ENCODE assay signal across 23 mouse cellular contexts in the genomic region with DNA sequence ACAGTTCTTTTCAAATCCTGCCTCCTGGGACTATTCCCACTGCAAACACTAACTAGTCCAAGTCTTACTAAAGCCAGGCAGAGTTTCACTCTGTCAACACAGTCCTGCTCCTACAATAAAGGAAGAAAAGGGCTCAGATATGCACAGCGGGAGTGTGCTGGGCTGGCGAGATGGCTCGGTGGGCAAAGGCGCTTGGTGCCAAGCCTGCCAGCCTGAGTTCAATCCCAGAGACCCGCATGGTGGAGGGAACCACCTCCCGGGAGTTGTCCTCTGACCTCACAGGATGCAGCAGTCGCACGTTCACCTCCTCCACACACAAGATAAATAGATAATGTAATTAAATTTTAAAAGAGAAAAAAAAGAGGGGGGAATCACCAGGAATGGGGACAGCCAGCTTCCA. TPM values are rescaled to one million over a fixed set of nuclear protein-coding genes. Genes with fewer than 3 reads are reported as not detected.
DNase-seq lines count a peak whose midpoint lies in the region; ATAC-seq and TF ChIP-seq lines count a peak whose summit lies in the region.
"Had no signal": no experiment of that assay in that cellular context is flagged by ENCODE, and none has a peak within 500 bp of the region (broad histone marks: within the 10 kb centered on the region; RNA-seq: fewer than 3 reads in every experiment).

No protein-coding gene starts in this region.

- H3K9ac ChIP-seq in hindbrain, embryonic 12.5 days = no peak overlapping the region
- no peak overlapping the region; the same call in 1 of the 2 replicates for H3K9ac ChIP-seq in hindbrain, embryonic 13.5 days
- no peak overlapping the region for H3K9ac ChIP-seq in liver, adult 2 months (ENCODE audit: low read depth, low read length)
- no peak overlapping the region for H3K9ac ChIP-seq in liver, embryonic 12.5 days
- no peak overlapping the region for H3K9ac ChIP-seq in liver, postnatal 0 days (replicated peaks)
- H3K9ac ChIP-seq in liver, embryonic 11.5 days (ENCODE audit: low read depth, low read length) = no peak overlapping the region
- H3K9ac ChIP-seq: embryonic facial prominence, embryonic 12.5 days; forebrain, embryonic 13.5 days; forebrain, embryonic 15.5 days had no signal

- H3K4me3 ChIP-seq in cerebellum, adult 2 months (replicated peaks; ENCODE audit: insufficient read depth, low read depth, low read length) = no peak overlapping the region
- H3K4me3 ChIP-seq in hindbrain, embryonic 12.5 days = no peak overlapping the region
- H3K4me3 ChIP-seq in hindbrain, embryonic 13.5 days = no peak overlapping the region
- H3K4me3 ChIP-seq in liver, adult 2 months (ENCODE audit: insufficient read depth, low read depth, low read length) = peak overlapping the region; percentile 30; the same call in 1 of the 2 replicates
- no peak overlapping the region for H3K4me3 ChIP-seq in liver, embryonic 12.5 days
- H3K4me3 ChIP-seq in liver, postnatal 0 days (ENCODE audit: low read depth, low read length) = no peak overlapping the region
- H3K4me3 ChIP-seq in liver, embryonic 11.5 days (ENCODE audit: low read depth, low read length) = no peak overlapping the region
- H3K4me3 ChIP-seq: embryonic facial prominence, embryonic 10.5 days; embryonic facial prominence, embryonic 12.5 days; forebrain, embryonic 13.5 days; forebrain, embryonic 15.5 days had no signal

- peak overlapping the region; percentile 53 for H3K27ac ChIP-seq in cerebellum, adult 2 months (ENCODE audit: insufficient read depth, low read length)
- H3K27ac ChIP-seq in hindbrain, embryonic 12.5 days = peak overlapping the region; percentile 35; the same call in 1 of the 2 replicates
- no peak overlapping the region for H3K27ac ChIP-seq in hindbrain, embryonic 13.5 days
- no peak overlapping the region for H3K27ac ChIP-seq in liver, adult 2 months (replicated peaks; ENCODE audit: insufficient read depth, low read depth, low read length)
- H3K27ac ChIP-seq in liver, embryonic 12.5 days = no peak overlapping the region
- H3K27ac ChIP-seq in liver, postnatal 0 days (ENCODE audit: low read depth) = peak overlapping the region; percentile 12; the same call in 1 of the 2 replicates
- no peak overlapping the region for H3K27ac ChIP-seq in liver, embryonic 11.5 days (ENCODE audit: low read depth, low read length)
- H3K27ac ChIP-seq: embryonic facial prominence, embryonic 10.5 days; embryonic facial prominence, embryonic 12.5 days; forebrain, embryonic 13.5 days; forebrain, embryonic 15.5 days had no signal

- H3K79me2 ChIP-seq in liver, adult 2 months (ENCODE audit: control insufficient read depth, insufficient read depth, low read length) = no peaks in the 10 kb centered on the region; the same call in 1 of the 2 replicates

- no peak overlapping the region for H3K4me2 ChIP-seq in hindbrain, embryonic 12.5 days (replicated peaks)
- no peak overlapping the region for H3K4me2 ChIP-seq in hindbrain, embryonic 13.5 days
- no peak overlapping the region for H3K4me2 ChIP-seq in liver, embryonic 12.5 days
- H3K4me2 ChIP-seq in liver, postnatal 0 days (ENCODE audit: low read depth, low read length) = peak overlapping the region; percentile 36
- no peak overlapping the region for H3K4me2 ChIP-seq in liver, embryonic 11.5 days
- H3K4me2 ChIP-seq: embryonic facial prominence, embryonic 12.5 days; forebrain, embryonic 13.5 days; forebrain, embryonic 15.5 days had no signal

- no peak for TF ChIP-seq POLR2A in cerebellum, adult 2 months (IDR thresholded peaks at IDR 0.05; ENCODE audit: borderline replicate concordance, insufficient read depth, low read length)
- no peak for TF ChIP-seq POLR2A in liver, adult 2 months (IDR thresholded peaks at IDR 0.05; ENCODE audit: extremely low read depth, insufficient read depth, low read length)

- TF ChIP-seq EP300 in liver, postnatal 0 days (IDR thresholded peaks at IDR 0.05; ENCODE audit: low read depth) = no peak

- TF ChIP-seq CTCF in cerebellum, adult 2 months (IDR thresholded peaks at IDR 0.05; ENCODE audit: borderline replicate concordance, insufficient read depth, low read depth, low read length) = no peak
- TF ChIP-seq CTCF in liver, adult 2 months (IDR thresholded peaks at IDR 0.05; ENCODE audit: low read depth, low read length) = no peak
- no peak for TF ChIP-seq CTCF in liver, postnatal 0 days (IDR thresholded peaks at IDR 0.05; ENCODE audit: low read depth)

- peaks cover 66% of the 10 kb centered on the region for H3K4me1 ChIP-seq in cerebellum, adult 2 months (ENCODE audit: control insufficient read depth, insufficient read depth, low read length)
- H3K4me1 ChIP-seq in hindbrain, embryonic 12.5 days = peaks cover 15% of the 10 kb centered on the region
- H3K4me1 ChIP-seq in hindbrain, embryonic 13.5 days (replicated peaks) = peaks cover 18% of the 10 kb centered on the region
- peaks cover 2% of the 10 kb centered on the region; the same call in 1 of the 2 replicates for H3K4me1 ChIP-seq in liver, adult 2 months (ENCODE audit: control insufficient read depth, insufficient read depth, low read length)
- peaks cover 43% of the 10 kb centered on the region for H3K4me1 ChIP-seq in liver, embryonic 12.5 days
- H3K4me1 ChIP-seq in liver, postnatal 0 days (ENCODE audit: insufficient read depth) = peaks cover 16% of the 10 kb centered on the region
- peaks cover 24% of the 10 kb centered on the region for H3K4me1 ChIP-seq in liver, embryonic 11.5 days (replicated peaks; ENCODE audit: control insufficient read depth, insufficient read depth, low read length)

- DNase-seq in cerebellum, adult 2 months = no peak
- DNase-seq in cerebellum, adult 18-20 months = no peak
- DNase-seq in liver, adult 2 months (ENCODE audit: extremely low read depth, low read depth, low spot score) = peak; percentile 76
- DNase-seq in liver, postnatal 0 days = no peak
- no peak for DNase-seq in liver, embryonic 11.5 days (ENCODE audit: low spot score)
- DNase-seq: adrenal gland, adult 8-10 months; adrenal gland, postnatal 14 days; adrenal gland, postnatal 36 days; B cell, adult 2 months; cerebellum, adult 11-12 months; cerebellum, adult 9-10 months; cerebellum, postnatal 10 days had no signal

- H3K36me3 ChIP-seq in hindbrain, embryonic 12.5 days = peaks cover 10% of the 10 kb centered on the region; the same call in 1 of the 2 replicates
- H3K36me3 ChIP-seq in hindbrain, embryonic 13.5 days = peaks cover 12% of the 10 kb centered on the region; the same call in 1 of the 2 replicates
- H3K36me3 ChIP-seq in liver, adult 2 months (ENCODE audit: control insufficient read depth, insufficient read depth, low read length) = no peaks in the 10 kb centered on the region
- H3K36me3 ChIP-seq in liver, embryonic 12.5 days = peaks cover 16% of the 10 kb centered on the region
- 0 out of 2 replicates have a peak, but pooled peaks cover 4% of the 10 kb centered on the region for H3K36me3 ChIP-seq in liver, postnatal 0 days (replicated peaks; ENCODE audit: insufficient read depth, low read length)
- H3K36me3 ChIP-seq in liver, embryonic 11.5 days (ENCODE audit: control insufficient read depth, insufficient read depth, low read length) = peaks cover 8% of the 10 kb centered on the region
- H3K36me3 ChIP-seq: embryonic facial prominence, embryonic 12.5 days; forebrain, embryonic 15.5 days had no signal

- H3K27me3 ChIP-seq in cerebellum, adult 2 months (ENCODE audit: control insufficient read depth, insufficient read depth, low read length) = no peaks in the 10 kb centered on the region
- H3K27me3 ChIP-seq in hindbrain, embryonic 12.5 days = no peaks in the 10 kb centered on the region
- no peaks in the 10 kb centered on the region for H3K27me3 ChIP-seq in hindbrain, embryonic 13.5 days
- H3K27me3 ChIP-seq in liver, adult 2 months (ENCODE audit: control insufficient read depth, insufficient read depth, low read length) = no peaks in the 10 kb centered on the region
- H3K27me3 ChIP-seq in liver, embryonic 12.5 days (replicated peaks) = no peaks in the 10 kb centered on the region
- H3K27me3 ChIP-seq in liver, postnatal 0 days (ENCODE audit: insufficient read depth, low read length) = no peaks in the 10 kb centered on the region
- no peaks in the 10 kb centered on the region for H3K27me3 ChIP-seq in liver, embryonic 11.5 days (replicated peaks; ENCODE audit: control insufficient read depth, insufficient read depth, low read length)
- H3K27me3 ChIP-seq: CH12.LX; embryonic facial prominence, embryonic 12.5 days; forebrain, embryonic 13.5 days; forebrain, embryonic 15.5 days; Patski had no signal

- ATAC-seq in hindbrain, embryonic 12.5 days (ENCODE audit: low FRiP score) = no peak
- ATAC-seq in hindbrain, embryonic 13.5 days (ENCODE audit: low FRiP score) = no peak
- ATAC-seq in liver, embryonic 12.5 days = no peak
- no peak for ATAC-seq in liver, postnatal 0 days
- ATAC-seq in liver, embryonic 11.5 days (replicated peaks; ENCODE audit: low FRiP score) = no peak
- ATAC-seq: activated CD4-positive, CD25-positive, alpha-beta regulatory T cell, adult 4 months; CD4-positive, CD25-positive, alpha-beta regulatory T cell, adult 4 months; forebrain, embryonic 13.5 days; forebrain, embryonic 15.5 days; Patski had no signal

- WGBS in cerebellum, adult 2 months = 31% methylated on average over 8 of the region's 8 CpGs
- WGBS in hindbrain, embryonic 12.5 days = 74% methylated on average over 8 of the region's 8 CpGs
- 78% methylated on average over 8 of the region's 8 CpGs for WGBS in hindbrain, embryonic 13.5 days
- 37% methylated on average over 8 of the region's 8 CpGs for WGBS in liver, adult 2 months
- WGBS in liver, embryonic 12.5 days (ENCODE audit: insufficient replicate concordance) = 73% methylated on average over 8 of the region's 8 CpGs
- WGBS in liver, postnatal 0 days (ENCODE audit: insufficient replicate concordance) = 64% methylated on average over 8 of the region's 8 CpGs
- WGBS in liver, embryonic 11.5 days = 78% methylated on average over 8 of the region's 8 CpGs

- H3K9me3 ChIP-seq in hindbrain, embryonic 12.5 days (replicated peaks) = no peaks in the 10 kb centered on the region
- H3K9me3 ChIP-seq in hindbrain, embryonic 13.5 days = no peaks in the 10 kb centered on the region
- H3K9me3 ChIP-seq in liver, embryonic 12.5 days (replicated peaks) = no peaks in the 10 kb centered on the region
- H3K9me3 ChIP-seq in liver, postnatal 0 days (ENCODE audit: low read length) = no peaks in the 10 kb centered on the region
- no peaks in the 10 kb centered on the region; the same call in 1 of the 2 replicates for H3K9me3 ChIP-seq in liver, embryonic 11.5 days (ENCODE audit: control insufficient read depth, low read length)
- H3K9me3 ChIP-seq: embryonic facial prominence, embryonic 10.5 days; embryonic facial prominence, embryonic 12.5 days; forebrain, embryonic 13.5 days; forebrain, embryonic 15.5 days had no signal

RNA-seq across cellular contexts. Expression of gene Fnbp1, which starts 38.5 kb away (rescaled TPM):
- polyA plus RNA-seq in cerebellum, adult 2 months (2012; rRNA removed) = 310 and 320 TPM in 2 replicates
- 18.7 and 19.9 TPM in 2 replicates for polyA plus RNA-seq in hindbrain, embryonic 12.5 days (2016; fragmentation: Nextera tagmentation; extraction: Ambion mirVana)
- 20.7 and 21.9 TPM in 2 replicates for polyA plus RNA-seq in hindbrain, embryonic 13.5 days (2015; fragmentation: Nextera tagmentation; extraction: Ambion mirVana)
- 5.2 and 7.4 TPM in 2 replicates for total RNA-seq in liver, adult 2 months (2014; rRNA removed)
- polyA plus RNA-seq in liver, adult 2 months (2012; rRNA removed) = 5.9 and 8.6 TPM in 2 replicates
- 11.1 and 11.4 TPM in 2 replicates for polyA plus RNA-seq in liver, embryonic 12.5 days (2016; fragmentation: Nextera tagmentation; extraction: Ambion mirVana)
- polyA plus RNA-seq in liver, postnatal 0 days (2015; fragmentation: Nextera tagmentation; extraction: Ambion mirVana) = 4.1 and 4.5 TPM in 2 replicates
- 19.3 and 20.6 TPM in 2 replicates for polyA plus RNA-seq in liver, embryonic 11.5 days (2014; fragmentation: Nextera tagmentation; extraction: Ambion mirVana)

RNA-seq across cellular contexts. Expression of gene Gpr107, which starts 48.8 kb away (rescaled TPM):
- 30.0 and 33.9 TPM in 2 replicates for polyA plus RNA-seq in cerebellum, adult 2 months (2012; rRNA removed)
- polyA plus RNA-seq in hindbrain, embryonic 12.5 days (2016; fragmentation: Nextera tagmentation; extraction: Ambion mirVana) = 43.1 and 46.6 TPM in 2 replicates
- polyA plus RNA-seq in hindbrain, embryonic 13.5 days (2015; fragmentation: Nextera tagmentation; extraction: Ambion mirVana) = 38.1 and 38.2 TPM in 2 replicates
- 10.0 and 11.4 TPM in 2 replicates for total RNA-seq in liver, adult 2 months (2014; rRNA removed)
- polyA plus RNA-seq in liver, adult 2 months (2012; rRNA removed) = 6.8 and 8.3 TPM in 2 replicates
- polyA plus RNA-seq in liver, embryonic 12.5 days (2016; fragmentation: Nextera tagmentation; extraction: Ambion mirVana) = 18.8 and 19.3 TPM in 2 replicates
- 9.2 and 9.8 TPM in 2 replicates for polyA plus RNA-seq in liver, postnatal 0 days (2015; fragmentation: Nextera tagmentation; extraction: Ambion mirVana)
- 17.3 and 21.5 TPM in 2 replicates for polyA plus RNA-seq in liver, embryonic 11.5 days (2014; fragmentation: Nextera tagmentation; extraction: Ambion mirVana)

Comparison
In these comparisons a context has a peak if more than half of its experiments do, and no peak if none do; other contexts are left out.
1. H3K27ac ChIP-seq: peak in cerebellum, adult 2 months (single experiment), hindbrain, embryonic 12.5 days (single experiment) and liver, postnatal 0 days (single experiment); none in hindbrain, embryonic 13.5 days (single experiment), liver, adult 2 months (single experiment), liver, embryonic 12.5 days (single experiment) and liver, embryonic 11.5 days (single experiment).
2. RNA of gene Fnbp1, which starts 38.5 kb away (polyA plus RNA-seq): 310 to 320 TPM in cerebellum, adult 2 months; 20.7 to 21.9 TPM in hindbrain, embryonic 13.5 days, 19.3 to 20.6 TPM in liver, embryonic 11.5 days, 18.7 to 19.9 TPM in hindbrain, embryonic 12.5 days, 11.1 to 11.4 TPM in liver, embryonic 12.5 days, 5.9 to 8.6 TPM in liver, adult 2 months and 4.1 to 4.5 TPM in liver, postnatal 0 days; every median in the first group is over 10 times any median in the second.